Mouse (Mus musculus) CD8-positive naive resting alpha-beta T cell, adult 2 months (primary cell): ENCODE data around the gene Cldn6.

ENCODE experiments used
- DNase-seq, 2 experiments: peaks; one replicate each; pipeline ENCODE4 v3.0.0; 2022; ENCODE audit warnings: low read depth in 2 of 2, low spot score in 2 of 2

Cldn6 gene

DNA sequence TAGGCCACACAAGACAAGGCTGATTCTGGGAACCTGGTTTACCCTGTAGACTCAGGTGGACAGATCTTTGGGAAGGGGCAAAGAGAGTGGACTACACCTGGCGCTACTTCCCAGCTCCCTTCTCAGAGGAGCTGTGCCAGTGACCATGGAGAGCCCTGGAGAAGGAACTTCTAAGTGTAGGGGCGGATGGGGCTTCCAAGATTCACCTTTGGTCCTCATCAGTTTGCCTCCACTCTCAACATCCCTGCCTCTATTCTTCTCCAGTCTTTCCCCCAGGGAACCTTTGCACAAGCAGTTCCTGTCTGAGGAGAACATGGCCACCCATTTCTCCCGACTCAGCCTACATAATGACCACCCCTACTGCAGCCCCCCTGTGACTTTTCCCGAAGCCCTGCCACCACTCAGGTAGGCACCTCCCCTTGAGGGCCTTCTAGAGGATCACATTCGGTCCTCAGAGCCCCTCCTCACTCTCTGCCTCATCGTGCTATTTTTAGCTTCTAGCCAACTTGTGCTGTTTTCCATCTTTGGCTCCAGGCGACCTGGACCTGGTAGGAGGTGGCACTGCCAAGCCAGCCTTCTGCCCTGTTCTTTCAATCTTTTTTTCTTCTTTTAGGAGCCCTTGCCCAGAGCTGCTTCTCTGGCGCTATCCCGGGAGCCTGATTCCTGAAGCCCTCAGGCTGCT is 4.6 kb upstream of the Cldn6 start:
- DNase-seq: no peak

DNA sequence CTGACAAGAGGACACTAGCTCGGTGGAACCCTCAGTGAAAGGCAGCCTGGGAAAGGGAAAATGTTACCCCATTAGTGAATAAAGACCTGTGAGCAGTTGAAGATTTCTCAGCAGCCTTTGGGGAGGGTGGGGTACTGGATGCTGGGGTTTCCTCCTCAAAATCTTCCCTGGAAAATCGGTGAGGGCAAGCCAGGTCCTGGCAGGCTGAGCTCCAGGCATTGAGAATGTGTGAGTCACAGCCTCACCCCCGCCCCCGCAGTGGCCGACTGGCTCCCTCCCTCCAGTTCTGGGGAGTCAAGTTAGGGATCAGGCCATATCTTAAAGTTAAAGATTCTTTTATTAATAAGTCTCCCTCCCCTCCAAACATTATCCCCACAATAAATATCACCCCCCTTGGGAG is 3.9 kb upstream of the Cldn6 start:
- DNase-seq: no peak

GRCm38 (mm10) chr17:23675564-23676281 is 3.3 kb upstream of the Cldn6 start:
- no peak for DNase-seq

DNA sequence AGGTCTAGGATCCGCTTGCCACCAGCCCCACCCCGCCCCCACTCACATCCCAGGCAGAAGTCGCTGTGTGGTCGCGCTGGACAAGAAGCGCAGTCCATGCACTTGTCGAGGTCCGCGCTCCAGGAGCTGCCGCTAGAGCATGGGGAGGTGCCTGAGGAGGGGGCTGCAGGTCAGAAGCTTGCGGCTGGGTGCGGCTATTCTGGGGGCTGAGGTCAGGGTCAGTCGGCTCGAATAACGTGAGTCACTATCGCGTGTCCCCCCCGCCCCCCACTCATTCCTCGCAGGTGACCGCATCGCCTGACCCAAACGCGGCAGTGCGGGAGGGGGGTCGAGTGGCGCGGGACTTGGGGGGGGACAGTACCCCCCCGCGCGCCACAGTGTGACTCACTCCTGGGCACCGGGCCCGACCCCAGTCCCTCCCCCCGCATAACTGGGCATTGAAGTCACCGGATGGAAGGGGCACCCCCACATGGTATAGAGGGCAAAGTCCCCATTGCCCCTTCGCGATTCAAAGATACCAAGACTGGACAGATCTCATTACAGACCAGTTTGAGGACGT is 2.5 kb upstream of the Cldn6 start:
- peak in 1 of 2 experiments; percentile 26 for DNase-seq

DNA sequence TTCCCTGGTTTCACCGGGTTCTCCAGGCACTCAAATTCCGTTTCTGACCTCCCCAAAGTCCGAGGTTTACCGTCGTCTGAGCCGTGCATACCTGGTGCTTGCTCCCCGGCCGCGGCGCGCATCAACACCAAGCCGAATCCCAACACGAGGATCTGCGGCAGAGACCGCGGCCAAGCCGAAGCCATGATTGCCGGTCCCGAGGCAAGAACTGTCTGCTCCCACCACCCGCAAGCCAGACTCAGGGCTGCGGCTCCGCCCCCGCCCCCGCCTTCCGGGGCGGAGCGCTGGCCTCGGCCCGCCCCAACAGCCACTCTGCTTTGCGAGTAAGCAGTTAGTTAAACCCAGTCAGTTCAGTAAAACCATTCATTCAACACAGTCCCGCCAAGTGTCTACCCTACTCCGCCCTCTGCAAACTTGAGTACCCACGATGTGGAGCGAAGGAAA is 1.8 kb upstream of the Cldn6 start, which contains the start of gene Tnfrsf12a:
Gene Tnfrsf12a, minus strand, starts transcription at position 233 of the 444 bp plus-strand sequence.
- peak; percentile 81 to 86 for DNase-seq

DNA sequence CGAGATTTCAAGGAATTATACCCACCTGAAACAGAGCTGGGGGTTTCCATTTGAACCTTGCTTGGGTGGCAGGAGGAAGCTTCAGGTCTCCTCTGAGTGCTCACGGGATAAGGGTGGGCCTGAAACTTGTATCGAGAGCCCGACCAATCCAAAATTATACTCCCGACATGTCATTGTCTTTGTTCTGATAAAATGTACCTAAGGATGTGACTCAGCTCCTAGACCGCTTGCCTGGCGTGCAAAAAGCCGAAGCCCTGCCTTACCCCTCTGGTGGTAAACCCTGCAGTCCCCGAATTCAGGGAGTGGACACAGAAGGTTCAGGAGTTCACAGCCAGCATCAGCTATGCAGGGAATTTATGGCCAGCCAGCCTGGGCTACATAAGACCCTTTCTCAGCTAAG is 1.3 kb downstream of the Cldn6 start:
- DNase-seq: no peak

GRCm38 (mm10) chr17:23681086-23681485 is 2.0 kb downstream of the Cldn6 start:
- DNase-seq: no peak

GRCm38 (mm10) chr17:23682092-23682491 is 3.0 kb downstream of the Cldn6 start:
- DNase-seq: no peak

DNA sequence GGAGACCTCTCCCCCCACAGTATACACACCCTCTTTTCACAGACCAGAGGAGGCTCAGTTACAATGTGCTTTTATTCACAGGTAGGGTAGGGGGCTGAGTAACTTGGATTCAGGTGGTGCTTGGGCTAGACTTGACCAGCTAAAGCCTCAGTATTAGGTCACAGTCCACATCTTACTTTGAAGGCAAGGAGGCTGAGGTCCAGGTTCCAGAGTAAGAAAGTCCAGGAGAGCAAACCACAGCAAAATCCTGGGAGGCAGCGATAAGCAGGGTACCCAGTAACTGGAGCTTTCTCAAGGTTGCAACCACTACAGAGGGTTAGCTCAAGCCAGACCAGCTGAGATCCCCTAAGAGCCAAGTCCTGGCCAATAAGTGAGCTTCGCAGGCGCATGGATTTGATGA is 3.5 kb downstream of the Cldn6 start:
- no peak for DNase-seq

DNA sequence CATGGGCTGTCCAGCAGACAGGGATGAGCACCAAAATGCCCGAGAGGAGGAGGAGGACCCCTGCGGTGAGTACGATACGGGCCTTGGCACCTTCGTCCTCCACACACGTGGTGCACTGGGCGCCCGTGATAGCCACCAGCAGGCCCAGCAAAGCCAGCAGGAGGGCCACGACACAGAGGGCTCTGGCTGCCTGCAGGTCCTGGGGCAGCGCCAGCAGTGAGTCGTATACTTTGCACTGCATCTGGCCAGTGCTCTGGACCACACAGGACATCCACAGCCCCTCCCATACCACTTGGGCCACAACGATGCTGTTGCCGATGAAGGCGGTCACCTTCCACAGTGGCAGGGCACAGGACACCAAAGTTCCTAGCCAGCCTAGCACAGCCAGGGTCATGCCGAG is 4.2 kb downstream of the Cldn6 start:
- no peak for DNase-seq

GRCm38 (mm10) chr17:23683856-23684672 is 5.0 kb downstream of the Cldn6 start, which contains the start of gene Cldn9:
TSS of gene Cldn9 (minus strand) at chr17:23684026.
- no peak for DNase-seq

GRCm38 (mm10) chr17:23694491-23694890 is 15.4 kb downstream of the Cldn6 start:
- no peak for DNase-seq

DNA sequence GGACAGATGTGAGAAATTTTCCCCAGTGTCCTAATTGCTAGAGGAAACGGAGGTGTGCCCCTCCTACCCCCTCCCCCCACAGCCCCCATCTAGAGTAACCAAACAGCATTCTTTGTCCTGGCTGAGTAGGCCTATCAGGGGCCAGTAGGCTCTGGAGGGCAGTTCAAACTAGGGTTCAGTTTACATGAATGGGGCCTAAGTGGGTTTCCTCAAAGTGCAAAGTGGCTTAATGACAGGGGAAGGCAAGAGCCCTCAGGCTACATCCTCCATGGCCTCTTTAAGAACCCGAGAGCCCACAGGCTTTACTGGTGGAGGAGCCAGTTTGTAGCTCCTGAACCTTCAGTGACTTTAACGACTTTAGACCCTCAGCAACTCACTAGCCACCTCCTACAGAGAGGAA is 16.8 kb downstream of the Cldn6 start:
- no peak for DNase-seq

GRCm38 (mm10) chr17:23699131-23700077 is 20.4 kb downstream of the Cldn6 start:
- DNase-seq: no peak

DNA sequence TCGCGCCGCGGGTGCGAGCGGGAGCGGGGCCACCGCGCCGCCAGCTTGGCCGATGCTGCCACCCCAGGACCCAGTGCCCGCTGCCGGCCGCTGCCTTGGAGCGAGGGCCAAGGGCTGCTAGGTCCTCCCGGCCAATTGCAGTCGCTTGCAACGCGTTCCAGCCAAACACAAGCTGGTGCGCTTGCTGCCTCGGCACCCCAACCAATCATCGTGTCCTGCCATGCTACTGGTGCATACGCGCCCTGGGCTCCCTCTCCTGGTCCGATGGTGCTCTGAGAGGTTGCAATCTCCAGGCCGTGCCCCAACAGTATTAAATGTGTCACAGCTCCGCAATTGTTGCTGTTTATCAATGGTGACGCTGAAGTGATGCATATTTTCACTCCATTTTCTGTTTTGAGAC is 21.0 kb downstream of the Cldn6 start:
- DNase-seq: peak; percentile 71 to 80

GRCm38 (mm10) chr17:23703301-23703700 is 24.3 kb downstream of the Cldn6 start:
- DNase-seq: no peak

- no peak for DNase-seq
These were observed 25.7 kb downstream of the Cldn6 start for GRCm38 (mm10) chr17:23704741-23705140.

DNA sequence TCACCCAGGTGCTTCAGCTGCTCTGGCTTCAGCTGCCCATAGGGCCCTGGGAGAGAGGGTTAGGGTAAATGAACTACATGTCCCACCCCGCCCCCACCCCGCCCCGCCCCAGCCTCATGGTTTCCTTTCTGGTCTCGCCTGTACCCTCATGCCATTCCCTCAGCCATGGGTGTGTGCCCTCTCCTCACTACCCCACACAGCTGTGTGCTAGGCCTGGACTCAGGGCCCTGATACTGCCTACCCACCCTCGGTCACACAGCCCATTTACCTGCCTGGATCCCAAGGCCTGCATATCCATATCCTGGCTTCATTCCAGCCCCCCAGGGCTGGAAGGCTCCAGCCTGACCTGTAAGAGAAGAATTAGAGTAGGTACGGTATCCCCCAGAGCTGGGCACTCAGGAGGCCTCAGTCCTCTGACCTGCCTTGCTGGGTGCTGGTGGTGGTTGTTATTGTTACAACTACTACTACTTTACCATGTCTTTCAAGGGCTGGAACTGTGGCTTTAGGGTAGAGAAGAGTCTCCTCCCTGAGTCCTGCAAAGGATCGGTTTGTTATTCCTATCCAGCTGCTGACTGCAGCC is 26.6 kb downstream of the Cldn6 start:
- no peak for DNase-seq

DNA sequence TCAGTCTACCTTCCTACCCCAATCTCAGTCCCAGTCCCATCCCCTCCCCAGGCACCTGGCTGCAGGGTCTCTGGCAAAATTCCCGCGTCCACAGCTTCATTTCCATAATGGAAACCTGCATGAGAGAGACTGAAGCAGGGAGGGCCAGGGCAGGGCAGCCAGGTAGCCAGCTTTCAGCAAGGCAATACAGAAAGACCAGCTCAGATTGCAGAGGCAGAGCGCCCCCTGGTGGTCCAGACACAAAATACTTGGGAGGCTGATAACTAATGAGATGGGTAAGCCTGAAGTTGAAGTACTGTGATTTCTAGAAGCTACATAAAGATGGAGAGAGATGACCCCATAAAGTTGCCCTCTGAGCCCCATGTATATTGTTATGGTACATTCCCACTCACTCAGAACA is 27.2 kb downstream of the Cldn6 start:
- DNase-seq: peak; percentile 67 to 71

GRCm38 (mm10) chr17:23717003-23717402 is 38.0 kb downstream of the Cldn6 start:
- no peak for DNase-seq
